Mouse (Mus musculus) lung, postnatal 25 days (tissue): ENCODE data around the gene Zfp982.
"Not testable (repeated sequence)": the region's sequence is repeated elsewhere in the genome, so short reads cannot be mapped to it uniquely, and the experiment has no call there.

Source experiments
- DNase-seq: peaks from one replicate; pipeline ENCODE4 v3.0.0; 2022; ENCODE audit warnings: low spot score

Gene Zfp982

DNA sequence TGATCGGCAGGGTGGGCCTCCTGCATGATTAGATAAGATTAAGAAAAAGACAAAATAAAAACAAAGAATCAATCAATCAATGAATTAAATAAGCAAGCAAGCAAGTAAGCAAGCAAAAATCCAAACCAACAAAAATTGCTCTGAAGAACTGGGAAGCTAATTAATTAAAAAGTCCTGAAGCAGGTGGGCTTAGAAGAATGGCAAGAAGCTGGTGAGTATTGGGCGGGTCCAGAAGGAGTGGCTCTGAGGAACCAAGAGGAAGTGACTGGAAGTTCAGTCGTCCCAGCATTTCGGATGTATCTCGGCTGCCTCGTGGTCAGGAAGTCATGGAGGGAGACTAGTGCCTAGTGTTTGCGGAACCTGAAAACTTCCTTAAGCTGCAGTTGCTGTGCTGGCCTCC is at the start of gene Zfp982:
Gene Zfp982, plus strand, starts transcription at position 301 of the 400 bp plus-strand sequence.
- DNase-seq: not testable (repeated sequence)

DNA sequence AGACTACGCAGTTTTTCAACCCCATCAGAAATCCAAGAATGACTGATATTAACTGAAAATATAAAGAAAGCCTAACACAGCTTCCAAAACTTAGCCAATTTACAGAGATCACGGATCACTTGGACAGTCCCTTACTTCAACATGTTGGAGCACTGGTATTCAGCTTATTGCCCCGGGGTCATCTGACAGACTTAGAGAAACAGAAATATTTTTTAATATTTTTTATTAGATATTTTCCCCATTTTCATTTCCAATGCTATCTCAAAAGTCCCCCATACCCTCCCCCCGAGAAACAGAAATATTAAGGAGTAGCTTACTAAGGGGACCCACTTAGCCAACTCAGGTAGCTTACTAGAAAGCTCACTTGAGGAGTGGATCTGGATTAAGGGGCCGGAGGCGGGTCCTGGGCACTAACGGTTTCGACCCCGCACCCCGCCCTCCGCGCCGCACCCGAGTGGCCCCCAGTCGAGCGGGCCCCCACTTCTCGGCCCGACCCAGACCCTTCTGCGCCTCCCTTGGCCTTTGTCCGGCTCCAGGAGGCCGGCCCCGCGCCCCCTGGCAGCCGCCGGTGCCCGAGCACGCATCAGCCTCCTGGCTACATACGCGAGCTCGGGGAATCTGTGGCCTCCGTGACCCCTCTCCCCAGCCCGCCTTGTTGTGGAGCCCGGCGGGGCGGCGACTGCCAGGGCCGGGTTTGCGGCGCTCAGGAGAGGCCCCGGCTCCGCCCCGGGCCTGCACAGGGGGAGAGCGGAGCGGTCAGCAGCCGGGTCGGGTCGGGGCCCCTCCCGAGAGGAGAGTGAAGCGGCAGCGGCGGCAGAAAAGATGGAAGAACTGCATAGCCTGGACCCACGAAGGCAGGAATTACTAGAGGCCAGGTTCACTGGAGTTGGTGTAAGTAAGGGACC is 49.3 kb upstream of the Zfp982 start:
- not testable (repeated sequence) for DNase-seq

GRCm38 (mm10) chr4:147443554-147443927 is 48.7 kb upstream of the Zfp982 start:
- DNase-seq: not testable (repeated sequence)

DNA sequence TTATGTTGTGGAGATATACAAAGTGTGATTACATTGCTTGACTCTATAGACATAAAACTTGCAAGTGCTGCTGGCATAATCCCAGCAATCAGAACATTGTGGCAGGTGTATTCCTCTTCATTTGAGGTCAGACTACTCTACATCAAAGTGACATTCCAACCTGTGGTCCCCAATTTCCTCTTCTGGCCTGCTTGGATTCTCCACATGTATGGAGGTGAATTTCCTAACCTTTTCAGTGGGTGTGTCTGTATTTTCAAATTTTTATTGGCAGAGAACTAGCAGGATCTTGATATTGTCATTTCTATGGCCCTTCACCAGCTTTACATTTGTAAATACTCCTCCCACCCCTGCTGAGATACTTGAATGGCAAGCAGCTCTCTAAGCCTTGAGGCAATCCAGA is 46.8 kb upstream of the Zfp982 start:
- not testable (repeated sequence) for DNase-seq

DNA sequence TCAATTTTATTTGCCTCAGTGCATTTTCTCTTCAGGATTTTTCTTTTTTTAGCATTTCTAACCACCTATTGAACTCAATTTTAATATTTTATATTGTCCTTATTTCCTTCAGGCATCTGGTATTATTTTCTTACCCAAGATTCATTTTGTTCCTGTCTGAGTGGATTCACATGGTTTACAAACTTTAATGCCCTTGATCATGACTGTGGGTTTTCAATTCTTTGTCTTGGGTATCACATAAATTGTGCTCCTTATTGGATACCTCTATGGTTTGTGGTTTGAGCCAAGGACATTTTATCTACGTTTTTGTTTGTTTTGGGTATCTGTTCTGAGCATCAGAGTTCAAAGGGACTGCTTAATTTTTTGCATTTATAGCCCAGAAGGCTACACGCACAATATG is 43.9 kb upstream of the Zfp982 start:
- DNase-seq: no peak

DNA sequence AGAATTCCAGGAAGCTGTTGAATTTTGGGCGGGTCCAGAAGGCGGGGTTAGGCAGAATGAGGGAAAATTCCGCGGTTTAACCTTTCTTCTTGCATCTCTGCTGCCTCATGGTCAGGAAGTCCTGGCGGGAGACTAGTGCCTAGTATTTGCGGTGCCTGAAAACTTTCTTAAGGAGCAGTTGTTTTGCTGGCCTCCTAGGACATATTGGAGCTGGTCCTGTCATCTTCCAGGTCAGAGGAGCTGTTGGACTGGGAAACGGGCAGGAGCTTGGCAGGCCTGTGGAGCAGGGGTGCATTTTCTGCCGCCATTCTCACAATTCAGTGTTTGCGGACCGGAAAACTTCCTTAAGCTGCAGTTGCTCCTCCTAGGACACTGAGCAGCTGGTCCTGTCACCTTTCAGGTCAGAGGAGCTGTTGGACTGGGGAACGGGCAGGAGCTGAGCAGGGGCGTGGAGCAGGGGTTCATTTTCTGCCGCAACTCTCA is 43.1 kb upstream of the Zfp982 start:
- DNase-seq: no peak

- DNase-seq: not testable (repeated sequence)
These were observed 42.2 kb upstream of the Zfp982 start for GRCm38 (mm10) chr4:147449986-147450385.

DNA sequence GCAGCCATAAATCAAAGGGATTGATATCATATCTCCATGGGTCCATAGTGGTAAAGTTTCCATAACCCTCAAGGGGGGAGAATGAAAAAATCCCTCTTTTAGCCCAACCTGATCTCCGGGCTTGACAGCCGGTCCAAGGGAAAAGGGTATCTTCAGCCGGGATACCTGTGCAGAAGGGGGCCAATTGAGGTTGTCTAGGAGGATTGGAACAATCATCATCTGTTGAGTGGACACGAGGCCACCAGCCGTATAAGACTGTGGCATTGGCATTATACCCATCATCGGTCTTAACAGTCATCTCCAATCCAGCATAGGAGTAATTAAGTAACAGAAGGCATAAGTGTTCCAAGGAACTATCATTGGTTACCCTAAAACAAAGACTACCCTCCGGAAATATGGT is 25.0 kb upstream of the Zfp982 start:
- DNase-seq: not testable (repeated sequence)

GRCm38 (mm10) chr4:147498772-147499613 is 6.8 kb downstream of the Zfp982 start:
- DNase-seq: not testable (repeated sequence)

GRCm38 (mm10) chr4:147509174-147509573 is 17.0 kb downstream of the Zfp982 start:
- DNase-seq: no peak

DNA sequence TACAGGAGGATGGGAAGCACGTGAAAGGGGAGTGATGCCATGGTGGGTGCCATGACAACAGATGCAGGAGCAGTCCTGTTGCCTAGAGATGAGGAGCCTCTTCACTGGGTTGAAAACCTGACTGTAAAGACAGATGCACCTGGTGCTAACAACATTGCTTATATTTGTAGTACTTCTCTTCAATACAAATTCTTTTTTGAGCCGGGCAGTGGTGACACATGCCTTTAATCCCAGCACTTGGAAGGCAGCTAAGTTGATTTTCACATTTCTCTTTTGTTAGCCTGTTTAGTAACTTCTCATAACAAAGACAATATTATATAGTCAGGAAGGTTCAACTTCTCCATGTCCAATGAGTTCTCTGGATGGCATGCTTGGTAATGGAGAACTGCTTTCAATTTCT is 26.8 kb downstream of the Zfp982 start:
- no peak for DNase-seq

DNA sequence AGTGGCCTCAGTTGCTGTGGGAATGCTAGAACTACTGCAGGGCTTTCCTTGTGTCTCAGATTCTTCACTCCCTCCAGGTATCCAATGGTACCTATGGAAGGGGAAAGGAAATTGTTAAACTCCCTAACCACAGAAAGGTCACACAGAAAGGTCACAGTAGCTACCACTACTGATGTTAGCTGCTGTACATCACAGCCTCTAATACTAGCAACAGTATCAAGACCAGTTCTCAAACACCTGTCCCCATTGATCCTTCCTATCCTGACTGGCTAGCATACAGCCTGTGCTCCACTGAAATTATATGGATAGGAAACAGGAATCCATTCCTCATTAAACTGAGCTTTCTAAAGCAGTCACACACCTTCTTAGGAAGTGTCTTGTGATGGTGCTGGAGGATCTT is 27.9 kb downstream of the Zfp982 start:
- DNase-seq: no peak

DNA sequence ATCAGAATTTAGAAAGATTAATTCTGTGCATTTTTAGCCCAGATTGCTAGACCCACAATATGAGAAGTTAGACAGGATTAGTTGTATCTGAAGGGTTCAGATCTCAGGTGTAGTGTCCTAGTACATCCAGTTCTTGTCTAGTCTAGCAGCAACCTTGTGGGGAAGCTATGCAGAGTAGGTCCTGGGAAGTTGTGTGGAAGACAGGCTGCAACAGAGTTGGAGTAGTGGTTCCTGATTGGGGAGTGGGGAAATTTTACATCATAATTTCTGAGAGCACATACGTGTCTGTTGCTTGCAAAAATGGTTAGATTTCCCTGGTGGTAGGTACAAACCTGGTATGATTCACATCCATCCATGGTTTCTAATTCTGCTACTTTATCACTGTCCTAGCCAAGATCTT is 32.9 kb downstream of the Zfp982 start:
- DNase-seq: no peak

DNA sequence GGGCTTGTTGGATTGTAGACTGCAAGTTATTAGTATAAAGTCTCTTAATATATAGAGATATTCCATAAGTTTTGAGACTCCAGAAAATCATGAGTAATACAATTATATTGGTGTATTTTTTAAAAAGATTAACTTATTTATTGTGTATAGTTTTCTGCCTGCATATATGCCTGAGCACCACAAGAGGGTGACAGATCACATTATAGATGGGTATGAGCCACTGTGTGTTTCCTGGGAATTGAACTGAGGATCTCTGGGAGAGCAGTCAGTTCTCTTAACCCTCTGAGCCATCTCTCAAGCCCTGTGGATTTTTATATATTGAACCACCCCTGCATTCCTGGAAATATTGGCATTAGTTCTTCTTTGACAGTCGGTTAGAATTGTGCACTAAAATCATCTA is 38.1 kb downstream of the Zfp982 start:
- no peak for DNase-seq

GRCm38 (mm10) chr4:147535916-147536315 is 43.7 kb downstream of the Zfp982 start:
- not testable (repeated sequence) for DNase-seq

- DNase-seq: no peak
These were observed 45.5 kb downstream of the Zfp982 start for GRCm38 (mm10) chr4:147537702-147538101.

DNA sequence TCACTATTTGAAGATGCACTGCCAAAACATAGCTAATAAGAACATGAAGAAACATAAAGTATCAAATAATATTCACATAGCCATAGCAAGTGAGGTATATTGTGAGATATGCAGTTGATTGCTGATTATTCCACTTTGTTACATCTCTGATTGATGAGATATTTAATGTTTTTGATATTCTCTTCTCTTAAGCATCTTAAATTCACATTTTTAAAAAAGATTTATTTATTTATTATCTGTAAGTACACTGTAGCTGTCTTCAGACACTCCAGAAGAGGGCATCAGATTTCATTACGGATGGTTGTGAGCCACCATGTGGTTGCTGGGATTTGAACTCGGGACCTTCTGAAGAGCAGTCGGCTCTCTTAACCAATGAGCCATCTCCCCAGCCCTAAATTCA is 47.7 kb downstream of the Zfp982 start, which contains the start of gene Gm16503:
Gene Gm16503, plus strand, starts transcription at position 301 of the 400 bp plus-strand sequence.
- DNase-seq: not testable (repeated sequence)

- no peak for DNase-seq
These were observed 48.9 kb downstream of the Zfp982 start for GRCm38 (mm10) chr4:147541105-147541504.

- not testable (repeated sequence) for DNase-seq
These were observed 60.9 kb downstream of the Zfp982 start, which contains the start of gene Zfp985 for GRCm38 (mm10) chr4:147553071-147553470. TSS of gene Zfp985 (plus strand) at chr4:147553277.

DNA sequence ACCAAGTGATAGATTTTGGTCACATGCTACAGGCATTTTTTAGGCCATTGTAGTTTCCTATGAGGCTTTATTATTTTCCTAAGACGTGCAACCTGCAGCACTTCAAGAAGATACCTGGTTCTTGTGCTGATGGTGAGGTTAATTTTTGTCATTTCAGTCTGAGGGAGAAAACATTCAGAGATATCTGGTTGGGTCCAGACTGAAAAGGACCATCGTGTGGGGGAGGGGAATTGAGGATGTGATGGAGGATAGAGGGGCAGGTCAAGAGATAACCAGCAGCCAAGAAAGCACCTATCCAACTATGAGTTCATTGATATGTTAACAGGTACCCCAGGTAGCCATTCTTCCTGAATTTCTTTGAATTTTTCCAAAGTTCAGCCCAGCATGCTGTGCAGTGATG is 62.1 kb downstream of the Zfp982 start:
- DNase-seq: not testable (repeated sequence)

DNA sequence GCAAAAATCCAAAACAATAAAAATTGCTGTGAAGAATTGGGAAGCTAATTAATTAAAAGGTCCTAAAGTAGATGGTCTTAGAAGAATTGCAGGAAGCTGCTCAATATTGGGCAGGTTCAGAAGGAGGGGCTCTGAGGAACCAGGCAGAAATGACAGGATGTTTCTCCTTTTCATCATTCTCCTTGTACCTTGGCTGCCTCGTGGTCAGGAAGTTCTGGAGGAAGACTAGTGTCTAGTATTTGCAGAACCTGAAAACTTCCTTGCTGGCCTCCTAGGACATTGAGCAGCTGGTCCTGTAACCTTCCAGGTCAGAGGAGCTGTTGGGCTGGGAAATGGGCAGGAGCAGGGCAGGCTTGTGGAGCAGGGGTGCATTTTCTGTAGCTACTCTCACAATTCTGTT is 64.7 kb downstream of the Zfp982 start:
- not testable (repeated sequence) for DNase-seq

DNA sequence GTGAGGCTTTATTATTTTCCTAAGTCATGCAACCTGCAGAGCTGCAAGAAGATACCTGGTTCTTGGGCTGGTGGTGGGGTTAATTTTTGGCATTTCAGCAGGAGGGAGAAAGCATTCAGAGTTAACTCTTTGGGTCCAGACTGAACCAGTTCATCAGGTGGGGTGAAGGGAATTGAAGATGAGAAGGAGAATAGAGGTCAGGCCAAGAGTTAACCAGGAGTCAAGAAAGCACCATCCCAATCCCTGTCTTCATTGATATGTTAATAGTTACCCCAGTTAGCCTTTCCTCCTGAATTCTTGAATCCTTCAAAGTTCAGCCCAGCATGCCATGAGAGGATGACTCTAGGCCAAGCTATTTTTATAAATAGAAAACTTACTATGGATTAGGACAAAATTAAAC is 65.8 kb downstream of the Zfp982 start:
- DNase-seq: not testable (repeated sequence)
